Mouse (Mus musculus) forebrain, embryonic 13.5 days (tissue): ENCODE measurements around the gene Gm3755. TPM values are rescaled to one million over a fixed set of nuclear protein-coding genes. Genes with fewer than 3 reads are reported as not detected.
"Not testable (repeated sequence)": the region's sequence is repeated elsewhere in the genome, so short reads cannot be mapped to it uniquely, and the experiment has no call there.

Experiments
- ATAC-seq: fragments of 200-750 bp; cut with Nextera tagmentation; 2 replicates; pipeline ENCODE4 v1.8.0; 2017
- H3K27ac ChIP-seq: fragments of 300-500 bp; sonication (generic); 2 replicates; pipeline ENCODE4 v1.5.1; 2015; ENCODE audit warnings: inconsistent platforms, mild to moderate bottlenecking, moderate library complexity
- H3K27me3 ChIP-seq: fragments of 300-500 bp; sonication (generic); 2 replicates; pipeline ENCODE4 v1.6.1; 2015; ENCODE audit warnings: mild to moderate bottlenecking, inconsistent platforms
- H3K36me3 ChIP-seq: fragments of 300-500 bp; sonication (generic); 2 replicates; pipeline ENCODE4 v1.6.1; 2015; ENCODE audit warnings: mild to moderate bottlenecking, inconsistent platforms; ENCODE audit not compliant: poor library complexity, severe bottlenecking
- H3K4me1 ChIP-seq: fragments of 300-500 bp; sonication (generic); 2 replicates; pipeline ENCODE4 v1.6.1; 2015; ENCODE audit warnings: inconsistent platforms
- H3K4me2 ChIP-seq: fragments of 300-500 bp; sonication (generic); 2 replicates; pipeline ENCODE4 v1.6.1; 2015; ENCODE audit warnings: inconsistent platforms, mild to moderate bottlenecking, moderate library complexity
- H3K4me3 ChIP-seq: fragments of 300-500 bp; sonication (generic); 2 replicates; pipeline ENCODE4 v1.5.1; 2015; ENCODE audit warnings: mild to moderate bottlenecking, inconsistent platforms
- H3K9ac ChIP-seq: fragments of 300-500 bp; sonication (generic); 2 replicates; pipeline ENCODE4 v1.6.1; 2015; ENCODE audit warnings: mild to moderate bottlenecking, inconsistent platforms
- H3K9me3 ChIP-seq: fragments of 300-500 bp; sonication (generic); replicated peaks from 2 replicates; pipeline ENCODE4 v1.6.1; 2016; ENCODE audit warnings: inconsistent platforms
- WGBS: fragments of 180-500 bp; shearing (Covaris S2); methylation state at CpG from one replicate; pipeline ENCODE4 v1.1.7; 2015; 5-methylcytosine and 5-hydroxymethylcytosine counted together
- polyA plus RNA-seq: library from polyadenylated mRNA; unstranded; fragments of >200 nt; fragmentation: Nextera tagmentation; extraction: Ambion mirVana; gene quantifications from 2 replicates; pipeline ENCODE4 v1.2.1, GENCODE M21; 2015

Gene Gm3755
- not detected in 2 replicates for polyA plus RNA-seq

DNA sequence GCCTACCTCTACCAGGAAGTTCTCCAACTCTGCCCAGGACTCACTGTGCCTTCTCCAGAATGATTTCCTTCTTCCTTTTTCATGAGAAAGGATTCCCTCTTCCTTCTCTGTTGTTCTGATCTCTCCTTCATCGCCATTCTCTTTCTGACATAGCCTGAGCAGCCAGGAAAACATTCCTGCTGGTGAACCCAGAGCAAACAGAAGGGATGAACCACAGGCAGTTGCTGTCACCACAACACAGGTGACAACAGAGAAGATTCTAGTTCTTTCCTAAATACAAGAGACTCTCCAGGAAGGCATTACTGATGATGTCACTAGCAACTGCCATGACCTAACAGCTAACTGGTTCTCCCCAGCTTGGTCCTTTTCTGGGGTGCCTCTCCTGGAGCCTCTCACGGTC, at the start of gene Gm3755:
Gene Gm3755, minus strand, starts transcription at position 101 of the 400 bp plus-strand sequence.
- not testable (repeated sequence) for H3K36me3 ChIP-seq, H3K9me3 ChIP-seq, H3K4me3 ChIP-seq, H3K4me2 ChIP-seq, H3K9ac ChIP-seq, H3K27me3 ChIP-seq, H3K27ac ChIP-seq, H3K4me1 ChIP-seq, ATAC-seq
- WGBS: no CpG with 5 or more reads among the region's 2 CpGs

DNA sequence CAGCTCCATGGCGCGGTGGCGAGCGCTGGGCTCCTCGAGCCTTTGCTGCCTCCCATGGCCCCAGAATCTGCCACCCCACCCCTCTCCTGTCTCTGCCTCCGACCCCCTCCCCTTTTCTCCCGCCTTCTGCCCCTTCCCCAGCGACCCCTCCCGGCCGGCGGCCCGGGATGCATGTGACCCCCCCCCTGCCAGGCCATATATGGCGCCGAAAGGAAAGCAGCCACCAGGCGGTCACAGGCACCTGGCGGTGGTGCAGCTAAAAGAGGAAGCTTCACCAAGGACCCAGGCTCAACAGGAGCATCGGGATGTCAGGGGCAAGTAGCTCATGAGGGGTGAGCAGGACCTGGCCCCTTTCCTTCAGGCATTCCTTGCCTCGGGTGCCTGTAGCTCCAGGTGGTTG, 38.0 kb upstream of the Gm3755 start:
- ATAC-seq, H3K27me3 ChIP-seq, H3K27ac ChIP-seq, H3K36me3 ChIP-seq, H3K4me1 ChIP-seq, H3K9me3 ChIP-seq: not testable (repeated sequence)
- peak overlapping the region; percentile 56; the same call in 1 of the 2 replicates for H3K9ac ChIP-seq
- peak overlapping the region; percentile 41 for H3K4me3 ChIP-seq
- peak overlapping the region; percentile 60 for H3K4me2 ChIP-seq
- WGBS: 1% methylated on average over 13 of the region's 18 CpGs

DNA sequence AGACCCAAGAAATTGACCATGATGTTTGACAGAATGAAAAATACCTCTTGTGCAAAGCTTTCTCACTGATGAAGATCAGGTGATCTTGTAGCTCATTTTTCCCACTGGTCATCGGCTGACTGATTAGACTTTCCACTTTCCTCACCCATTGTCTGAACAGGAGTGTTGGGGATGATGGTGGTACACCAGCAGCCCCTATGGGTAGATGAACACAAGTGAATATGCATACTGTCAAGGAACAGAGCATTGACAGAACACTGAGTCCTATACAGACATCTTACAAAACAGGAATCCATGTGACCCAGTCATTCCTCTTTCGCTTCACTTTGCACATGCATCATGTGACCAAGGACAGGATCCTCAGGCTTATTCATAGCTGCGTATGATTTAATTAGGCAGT, 32.9 kb upstream of the Gm3755 start, which contains the start of gene Gm3752:
Gene Gm3752, minus strand, starts transcription at position 101 of the 400 bp plus-strand sequence.
- not testable (repeated sequence) for H3K9ac ChIP-seq, H3K4me2 ChIP-seq, H3K27ac ChIP-seq, H3K9me3 ChIP-seq, H3K4me1 ChIP-seq, H3K4me3 ChIP-seq, H3K27me3 ChIP-seq, H3K36me3 ChIP-seq, ATAC-seq
- WGBS: 67% methylated on average over 1 of the region's 3 CpGs

DNA sequence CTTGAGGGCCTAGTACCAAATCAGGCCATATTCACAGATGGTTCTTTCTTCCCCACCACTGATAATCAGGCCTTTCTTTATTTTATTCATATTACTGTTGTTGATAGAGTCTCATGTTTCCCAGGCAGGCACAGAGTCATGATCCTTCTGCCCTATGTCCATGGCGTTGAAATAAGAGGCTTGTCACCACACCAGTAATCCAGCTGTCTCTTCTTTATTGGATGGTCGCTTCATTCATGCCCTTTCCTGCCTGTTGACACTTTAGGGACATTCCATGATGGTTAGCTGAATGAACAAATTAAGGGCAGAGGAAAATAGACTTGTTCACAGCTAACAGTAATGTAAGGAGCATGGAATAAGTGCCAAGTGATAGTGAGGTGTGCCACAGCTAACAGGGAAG, 28.2 kb downstream of the Gm3755 start:
- H3K4me3 ChIP-seq, H3K4me1 ChIP-seq, H3K4me2 ChIP-seq, H3K36me3 ChIP-seq, H3K27ac ChIP-seq, H3K27me3 ChIP-seq, H3K9me3 ChIP-seq, H3K9ac ChIP-seq, ATAC-seq: not testable (repeated sequence)
- 82% methylated on average over 2 of the region's 2 CpGs for WGBS

Other genes with a start within 250 kb of the Gm3755 start
- gene Gm3727, start 186.2 kb downstream of the Gm3755 start, polyA plus RNA-seq: not detected in 2 replicates
- gene Gm3739, start 135.9 kb downstream of the Gm3755 start, polyA plus RNA-seq: 3.8 and 3.9 TPM in 2 replicates
- gene Gm5797, start 118.5 kb downstream of the Gm3755 start, polyA plus RNA-seq: not detected in 2 replicates
- not detected in 2 replicates for gene Gm8374, start 85.8 kb downstream of the Gm3755 start, polyA plus RNA-seq
- 4.6 and 7.4 TPM in 2 replicates for gene Gm3752, start 32.8 kb upstream of the Gm3755 start, polyA plus RNA-seq
- gene Gm3558, start 117.6 kb upstream of the Gm3755 start, polyA plus RNA-seq: 1.7 and 2.6 TPM in 2 replicates
- gene Gm10338, start 144.7 kb upstream of the Gm3755 start, polyA plus RNA-seq: not detected in 2 replicates
- not detected in 2 replicates for gene Gm10128, start 193.1 kb upstream of the Gm3755 start, polyA plus RNA-seq